Mouse (Mus musculus) heart, adult 10 weeks (tissue): Measurements from ENCODE around the gene Spata2l. TPM values are rescaled to one million over a fixed set of nuclear protein-coding genes. Genes with fewer than 3 reads are reported as not detected.

Source experiments
- polyA plus RNA-seq: library from polyadenylated mRNA; stranded (reverse); fragments of 350-450 nt; fragmentation: Illumina TruSeq; extraction: RNeasy Lipid Tissue Mini Kit (QIAGEN cat#74804); gene quantifications from one replicate; pipeline ENCODE4 v1.2.3, GENCODE M21; 2014; ENCODE audit warnings: low read depth, low replicate concordance

The Spata2l gene
- polyA plus RNA-seq = 4.2 TPM

GRCm38 (mm10) chr8:123235520-123236497 is at the start of gene Spata2l:
Gene Spata2l, minus strand, starts transcription at chr8:123236233.

DNA sequence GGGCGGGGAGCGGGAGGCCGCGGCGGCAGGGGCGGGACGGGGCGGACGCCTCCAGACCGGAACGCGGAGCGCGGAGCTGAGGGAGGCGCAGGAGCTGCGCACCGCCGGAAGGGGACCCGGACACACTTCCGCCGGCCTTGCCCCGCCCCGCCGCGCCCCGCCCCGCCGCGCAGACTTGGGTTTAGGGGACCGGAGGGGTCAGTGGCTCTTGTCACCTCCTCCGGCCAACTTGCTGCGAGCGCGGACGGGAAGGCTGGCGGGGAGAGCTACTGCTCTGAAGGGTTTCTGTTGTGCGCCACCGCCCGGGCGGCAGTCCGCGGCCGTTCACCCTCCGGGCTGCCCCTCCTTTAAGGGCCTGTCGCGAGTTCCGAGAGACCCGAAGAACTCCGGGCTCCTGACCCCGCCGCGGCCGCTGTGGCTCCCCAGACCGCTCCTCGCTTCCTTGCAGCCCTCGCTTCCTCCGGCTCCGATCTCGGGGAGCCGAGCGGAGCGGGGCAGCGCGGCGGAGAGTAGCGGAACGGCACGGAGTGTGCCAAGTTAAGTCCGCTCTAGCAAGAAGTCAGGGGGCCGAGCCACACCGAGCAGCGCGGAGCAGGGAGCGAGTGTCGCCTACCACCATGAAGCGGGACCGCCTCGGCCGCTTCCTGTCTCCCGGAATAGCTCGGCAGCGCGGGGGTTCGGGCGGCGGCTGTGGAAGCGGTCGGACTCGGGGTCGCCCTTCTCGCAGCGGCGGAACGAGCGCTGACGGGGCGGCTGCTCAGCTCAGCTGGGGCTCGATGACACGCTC is 18.3 kb upstream of the Spata2l start, which contains the start of the genes Zfp276 and Vps9d1:
Gene Zfp276 (plus strand): TSS at position 97 of the 787 bp plus-strand sequence.
Gene Vps9d1 (minus strand): TSS at position 250 of the 787 bp plus-strand sequence.

DNA sequence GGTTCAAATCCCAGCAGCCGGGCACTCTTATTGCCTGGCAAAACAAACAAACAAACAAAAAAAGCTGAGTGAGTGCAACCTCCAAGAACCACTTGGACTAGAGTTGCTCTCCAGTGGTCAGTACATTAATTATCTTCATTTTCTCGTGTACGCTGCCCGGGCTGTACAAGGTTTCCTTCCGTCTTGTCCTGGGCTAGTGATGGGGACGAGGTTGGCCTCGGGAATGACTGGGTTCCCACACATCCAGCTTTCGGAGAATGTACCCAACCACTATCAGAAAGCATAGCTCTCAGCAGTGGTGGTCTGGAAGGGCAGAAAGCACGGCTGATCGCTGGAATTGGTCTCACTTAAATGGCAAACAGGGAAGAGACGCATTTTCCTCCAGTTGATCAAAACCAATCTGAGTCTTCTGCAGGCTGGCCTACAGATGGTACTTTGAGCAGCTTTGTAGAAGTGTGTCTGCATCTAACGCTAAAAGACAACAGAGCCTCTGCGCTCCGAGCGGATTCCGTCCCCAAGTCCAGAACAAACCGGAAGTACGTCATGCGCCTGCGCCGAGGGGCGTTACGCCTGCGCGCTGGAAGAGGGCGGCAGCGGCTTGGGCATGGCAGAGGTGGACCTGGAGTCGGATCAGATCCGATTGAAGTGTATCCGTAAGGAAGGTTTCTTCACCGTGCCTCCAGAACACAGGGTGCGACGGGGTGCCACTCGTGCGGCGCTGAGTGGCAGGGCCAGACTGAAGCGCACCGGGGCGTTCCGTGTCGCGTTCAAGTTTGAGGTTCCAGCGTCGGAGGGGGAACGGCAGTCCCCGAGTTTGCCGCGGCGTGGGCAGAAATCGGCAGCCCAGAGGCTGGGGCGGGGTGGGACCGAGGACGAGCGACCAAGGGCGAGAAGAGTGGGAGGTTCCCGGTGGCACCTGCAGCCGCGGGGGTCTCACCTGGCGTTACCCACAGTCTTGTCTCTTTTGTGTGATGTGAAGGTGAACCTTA is 11.5 kb downstream of the Spata2l start, which contains the start of gene Cdk10:
Gene Cdk10 (plus strand): TSS at position 565 of the 989 bp plus-strand sequence.

GRCm38 (mm10) chr8:123212321-123213117 is 23.5 kb downstream of the Spata2l start, which contains the start of the genes Chmp1a and Spata33:
Gene Chmp1a, minus strand, starts transcription at chr8:123212763.
Gene Spata33, plus strand, starts transcription at chr8:123212832.

DNA sequence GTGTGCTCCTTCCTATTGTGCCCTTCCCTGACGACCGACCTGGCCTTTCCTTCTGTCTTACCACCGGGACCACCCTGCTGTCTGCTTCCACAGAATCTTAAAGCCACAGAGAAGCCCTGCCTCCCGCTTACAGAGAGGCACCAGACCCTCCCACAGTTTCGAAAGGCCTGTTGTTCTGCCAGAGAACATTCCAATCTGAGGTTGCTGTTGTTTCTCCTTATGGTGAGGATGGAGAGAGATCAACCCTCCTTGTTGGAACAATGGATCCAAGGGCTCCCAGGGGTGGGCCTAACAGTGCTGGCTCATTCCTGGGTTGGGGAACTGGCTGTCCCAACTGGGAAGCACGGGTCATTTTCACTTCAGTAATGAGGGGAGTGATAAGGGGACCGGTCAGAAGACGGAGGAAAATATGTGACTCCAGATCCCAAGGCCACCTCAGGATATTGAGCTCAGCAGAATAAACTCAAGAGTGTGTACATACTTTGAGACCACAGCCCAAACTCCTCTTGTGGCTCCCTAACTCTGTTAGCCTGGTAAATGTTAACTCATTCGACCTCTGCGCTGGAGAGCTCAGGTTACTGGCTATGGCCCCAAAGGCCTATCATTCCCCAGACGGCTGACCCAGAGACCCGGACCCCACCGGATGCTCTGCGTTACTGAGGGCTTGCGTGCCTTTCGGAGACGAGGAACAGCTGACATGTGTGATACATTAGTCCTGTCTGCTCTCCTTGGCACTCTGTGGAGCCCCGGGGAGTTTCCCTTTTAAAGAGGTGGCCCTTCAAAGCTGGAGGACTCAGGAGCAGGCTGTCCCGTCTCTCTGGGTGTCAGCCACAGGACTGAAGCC is 50.2 kb downstream of the Spata2l start, which contains the start of gene Dpep1:
Gene Dpep1 (plus strand): TSS at position 677 of the 844 bp plus-strand sequence.

Other genes starting within 250 kb of the Spata2l start
- 61.7 TPM for gene Ankrd11, start 194.0 kb downstream of the Spata2l start, polyA plus RNA-seq
- 107 TPM for gene Spg7, start 173.3 kb downstream of the Spata2l start, polyA plus RNA-seq
- 652 TPM for gene Rpl13, start 133.9 kb downstream of the Spata2l start, polyA plus RNA-seq
- 0.76 TPM for gene Cpne7, start 118.9 kb downstream of the Spata2l start, polyA plus RNA-seq
- gene Sult5a1, start 77.9 kb downstream of the Spata2l start, polyA plus RNA-seq = 0.10 TPM
- gene Dpep1, start 50.0 kb downstream of the Spata2l start, polyA plus RNA-seq = 50.5 TPM
- gene Chmp1a, start 23.5 kb downstream of the Spata2l start, polyA plus RNA-seq = 67.3 TPM
- 30.4 TPM for gene Spata33, start 23.4 kb downstream of the Spata2l start, polyA plus RNA-seq
- 32.9 TPM for gene Cdk10, start 11.4 kb downstream of the Spata2l start, polyA plus RNA-seq
- gene Zfp276, start 18.0 kb upstream of the Spata2l start, polyA plus RNA-seq = 15.2 TPM
- 19.4 TPM for gene Vps9d1, start 18.1 kb upstream of the Spata2l start, polyA plus RNA-seq
- 3.1 TPM for gene Fanca, start 82.3 kb upstream of the Spata2l start, polyA plus RNA-seq
- gene Spire2, start 96.5 kb upstream of the Spata2l start, polyA plus RNA-seq = not detected
- gene Tcf25, start 137.5 kb upstream of the Spata2l start, polyA plus RNA-seq = 164 TPM
- gene Mc1r, start 170.9 kb upstream of the Spata2l start, polyA plus RNA-seq = not detected
- 1.1 TPM for gene Tubb3, start 175.2 kb upstream of the Spata2l start, polyA plus RNA-seq
- 50.7 TPM for gene Def8, start 187.3 kb upstream of the Spata2l start, polyA plus RNA-seq
- gene Afg3l1, start 241.7 kb upstream of the Spata2l start, polyA plus RNA-seq = 36.9 TPM